8 mouse cellular contexts compared by ENCODE assay signal in genomic region chr4:54757715-54758500, GRCm38 (mm10).
DNase-seq lines count a peak whose midpoint lies in the region; ATAC-seq and TF ChIP-seq lines count a peak whose summit lies in the region.

No protein-coding gene starts in this region.

- peak overlapping the region; percentile 36; the same call in 1 of the 2 replicates for H3K27ac ChIP-seq in hindbrain, postnatal 0 days
- H3K27ac ChIP-seq in midbrain, embryonic 12.5 days (replicated peaks) = peak overlapping the region; percentile 2; the same call in 1 of the 2 replicates
- H3K27ac ChIP-seq in small intestine, adult 2 months (ENCODE audit: insufficient read depth, low read depth, low read length) = no peak overlapping the region

- no peaks in the 10 kb centered on the region for H3K9me3 ChIP-seq in hindbrain, postnatal 0 days (ENCODE audit: low read length)
- no peaks in the 10 kb centered on the region for H3K9me3 ChIP-seq in midbrain, embryonic 12.5 days

- intact Hi-C loops in left cerebral cortex, postnatal 10 days (cut with DNase I) = loop anchor here (5.0 kb wide), 1 partner anchor 189 kb away; the partner anchor contains the start of gene Zfp462

- H3K9ac ChIP-seq in hindbrain, postnatal 0 days (replicated peaks; ENCODE audit: low read length) = peak overlapping the region; percentile 29; the same call in 1 of the 2 replicates
- no peak overlapping the region for H3K9ac ChIP-seq in midbrain, embryonic 12.5 days (replicated peaks)

- H3K36me3 ChIP-seq in hindbrain, postnatal 0 days (ENCODE audit: insufficient read depth, low read length) = no peaks in the 10 kb centered on the region
- no peaks in the 10 kb centered on the region for H3K36me3 ChIP-seq in midbrain, embryonic 12.5 days
- H3K36me3 ChIP-seq in small intestine, adult 2 months (ENCODE audit: control insufficient read depth, insufficient read depth, low read length) = no peaks in the 10 kb centered on the region

- H3K27me3 ChIP-seq in hindbrain, postnatal 0 days (ENCODE audit: insufficient read depth, low read length) = no peaks in the 10 kb centered on the region
- H3K27me3 ChIP-seq in midbrain, embryonic 12.5 days = no peaks in the 10 kb centered on the region
- H3K27me3 ChIP-seq in small intestine, adult 2 months (ENCODE audit: control insufficient read depth, insufficient read depth, low read length) = no peaks in the 10 kb centered on the region

- peak; percentile 82 for ATAC-seq in common myeloid progenitor, adult 5-6 weeks (replicated peaks; ENCODE audit: low read depth, poor library complexity, severe bottlenecking)
- ATAC-seq in hindbrain, postnatal 0 days = peak; percentile 94
- peak; percentile 78 for ATAC-seq in midbrain, embryonic 12.5 days (ENCODE audit: low FRiP score, low read depth)

- peak overlapping the region; percentile 50 for H3K4me2 ChIP-seq in hindbrain, postnatal 0 days (ENCODE audit: low read depth, low read length)
- no peak overlapping the region for H3K4me2 ChIP-seq in midbrain, embryonic 12.5 days (replicated peaks)

- WGBS in hindbrain, postnatal 0 days = 27% methylated on average over 19 of the region's 19 CpGs
- 59% methylated on average over 19 of the region's 19 CpGs for WGBS in midbrain, embryonic 12.5 days
- WGBS in small intestine, adult 2 months = 47% methylated on average over 19 of the region's 19 CpGs

- DNase-seq in adrenal gland, postnatal 14 days = peak; percentile 52
- peak; percentile 27 to 56 for DNase-seq in gastrocnemius, postnatal 4 days (ENCODE audit: low spot score in 2 of 2)
- peak; percentile 88 for DNase-seq in hindbrain, postnatal 0 days (ENCODE audit: low spot score)
- DNase-seq in left cerebral cortex, postnatal 10 days (ENCODE audit: extremely low spot score in 1 of 2, low spot score in 2 of 2) = peak; percentile 26 to 78
- DNase-seq in thymus, postnatal 4 days = no peak

- no peak for TF ChIP-seq CTCF in hindbrain, postnatal 0 days (IDR thresholded peaks at IDR 0.05; ENCODE audit: low read depth)
- no peak for TF ChIP-seq CTCF in small intestine, adult 2 months (IDR thresholded peaks at IDR 0.05; ENCODE audit: extremely low read depth, insufficient read length, insufficient replicate concordance, low read depth, low read length)

- no peak for TF ChIP-seq POLR2A in small intestine, adult 2 months (IDR thresholded peaks at IDR 0.05; ENCODE audit: low read depth, low read length)

- H3K4me1 ChIP-seq in hindbrain, postnatal 0 days (ENCODE audit: insufficient read depth, low read length) = no peaks in the 10 kb centered on the region
- 0 out of 2 replicates have a peak, but pooled peaks cover 9% of the 10 kb centered on the region for H3K4me1 ChIP-seq in midbrain, embryonic 12.5 days
- no peaks in the 10 kb centered on the region for H3K4me1 ChIP-seq in small intestine, adult 2 months (ENCODE audit: control insufficient read depth, insufficient read depth, insufficient read length, low read length)

- peak overlapping the region; percentile 13 for H3K4me3 ChIP-seq in hindbrain, postnatal 0 days (ENCODE audit: low read length)
- no peak overlapping the region for H3K4me3 ChIP-seq in midbrain, embryonic 12.5 days
- H3K4me3 ChIP-seq in small intestine, adult 2 months (ENCODE audit: low read depth, low read length) = peak overlapping the region; percentile 8; the same call in 1 of the 2 replicates
